Mouse (Mus musculus): ENCODE results near the gene Fam241b. TPM values are rescaled to one million over a fixed set of nuclear protein-coding genes. Genes with fewer than 3 reads are reported as not detected.

Fam241b gene
- polyA plus RNA-seq, 1 experiment from 2014 or later, result 43.1 TPM

- 2% methylated on average over 8 of the region's 8 CpGs for WGBS
- Histone ChIP-seq H3K27ac (ENCODE audit: low read length) (no peak overlapping the region), H3K9ac (ENCODE audit: low read depth, low read length) (no peak overlapping the region), H3K36me3 (ENCODE audit: control insufficient read depth, insufficient read depth, low read length) (no peaks in the 10 kb centered on the region), H3K4me1 (ENCODE audit: control insufficient read depth, insufficient read depth, low read length) (peaks cover 5% of the 10 kb centered on the region; the same call in 1 of the 2 replicates), H3K4me2 (ENCODE audit: low read depth, low read length) (no peak overlapping the region), H3K9me3 (ENCODE audit: control insufficient read depth, low read length) (no peaks in the 10 kb centered on the region), H3K4me3 (ENCODE audit: low read length) (no peak overlapping the region), H3K27me3 (replicated peaks; ENCODE audit: control insufficient read depth, insufficient read depth, low read length) (peaks cover 56% of the 10 kb centered on the region)
- ATAC-seq, result no peak
These were observed 7.8 kb downstream of the Fam241b start for GRCm38 (mm10) chr10:62135696-62136470.

GRCm38 (mm10) chr10:62132691-62133281 is 10.9 kb downstream of the Fam241b start, which contains the start of gene Neurog3:
Neurog3 (plus strand) TSS chr10:62133090.
- no peak for ATAC-seq
- H3K36me3 ChIP-seq (ENCODE audit: control insufficient read depth, insufficient read depth, low read length), result no peaks in the 10 kb centered on the region
- WGBS, result 0% methylated on average over 29 of the region's 29 CpGs

GRCm38 (mm10) chr10:62128316-62128951 is 15.3 kb downstream of the Fam241b start:
- H3K9ac ChIP-seq (ENCODE audit: low read depth, low read length), result no peak overlapping the region
- no peak for ATAC-seq
- WGBS, result 3% methylated on average over 32 of the region's 32 CpGs
- H3K27me3 ChIP-seq (replicated peaks; ENCODE audit: control insufficient read depth, insufficient read depth, low read length), result peaks cover 66% of the 10 kb centered on the region
- no peaks in the 10 kb centered on the region for H3K36me3 ChIP-seq (ENCODE audit: control insufficient read depth, insufficient read depth, low read length)
- peaks cover 5% of the 10 kb centered on the region; the same call in 1 of the 2 replicates for H3K4me1 ChIP-seq (ENCODE audit: control insufficient read depth, insufficient read depth, low read length)
- no peak overlapping the region for H3K4me3 ChIP-seq (ENCODE audit: low read length)
- H3K4me2 ChIP-seq (ENCODE audit: low read depth, low read length), result no peak overlapping the region
- no peaks in the 10 kb centered on the region for H3K9me3 ChIP-seq (ENCODE audit: control insufficient read depth, low read length)
- no peak overlapping the region for H3K27ac ChIP-seq (ENCODE audit: low read length)

More at GRCm38 (mm10) chr10:62132691-62133281, 10.9 kb downstream of the Fam241b start, which contains the start of gene Neurog3:
- peaks cover 84% of the 10 kb centered on the region for H3K27me3 ChIP-seq (replicated peaks; ENCODE audit: control insufficient read depth, insufficient read depth, low read length)
- no peaks in the 10 kb centered on the region for H3K9me3 ChIP-seq (ENCODE audit: control insufficient read depth, low read length)
- peaks cover 5% of the 10 kb centered on the region; the same call in 1 of the 2 replicates for H3K4me1 ChIP-seq (ENCODE audit: control insufficient read depth, insufficient read depth, low read length)
- H3K4me2 ChIP-seq (ENCODE audit: low read depth, low read length), result peak within 1 kb of the TSS; percentile 44
- no peak within 1 kb of the TSS for H3K27ac ChIP-seq (ENCODE audit: low read length)
- H3K9ac ChIP-seq (ENCODE audit: low read depth, low read length), result no peak within 1 kb of the TSS
- peak within 1 kb of the TSS; percentile 28 for H3K4me3 ChIP-seq (ENCODE audit: low read length)

GRCm38 (mm10) chr10:62127711-62128231 is 15.9 kb downstream of the Fam241b start:
- no peak overlapping the region for H3K4me2 ChIP-seq (ENCODE audit: low read depth, low read length)
- no peak overlapping the region for H3K27ac ChIP-seq (ENCODE audit: low read length)
- no peak overlapping the region for H3K9ac ChIP-seq (ENCODE audit: low read depth, low read length)
- H3K27me3 ChIP-seq (replicated peaks; ENCODE audit: control insufficient read depth, insufficient read depth, low read length), result peaks cover 59% of the 10 kb centered on the region
- ATAC-seq, result no peak
- no peaks in the 10 kb centered on the region for H3K36me3 ChIP-seq (ENCODE audit: control insufficient read depth, insufficient read depth, low read length)
- peaks cover 5% of the 10 kb centered on the region; the same call in 1 of the 2 replicates for H3K4me1 ChIP-seq (ENCODE audit: control insufficient read depth, insufficient read depth, low read length)
- no peaks in the 10 kb centered on the region for H3K9me3 ChIP-seq (ENCODE audit: control insufficient read depth, low read length)
- no peak overlapping the region for H3K4me3 ChIP-seq (ENCODE audit: low read length)
- 34% methylated on average over 21 of the region's 21 CpGs for WGBS

GRCm38 (mm10) chr10:62127137-62127536 is 16.6 kb downstream of the Fam241b start:
- 48% methylated on average over 6 of the region's 6 CpGs for WGBS
- no peaks in the 10 kb centered on the region for H3K36me3 ChIP-seq (ENCODE audit: control insufficient read depth, insufficient read depth, low read length)
- H3K27me3 ChIP-seq (replicated peaks; ENCODE audit: control insufficient read depth, insufficient read depth, low read length), result peaks cover 53% of the 10 kb centered on the region
- no peak overlapping the region for H3K4me3 ChIP-seq (ENCODE audit: low read length)
- H3K27ac ChIP-seq (ENCODE audit: low read length), result no peak overlapping the region
- ATAC-seq, result no peak
- H3K9ac ChIP-seq (ENCODE audit: low read depth, low read length), result no peak overlapping the region
- H3K9me3 ChIP-seq (ENCODE audit: control insufficient read depth, low read length), result no peaks in the 10 kb centered on the region
- no peaks in the 10 kb centered on the region for H3K4me1 ChIP-seq (ENCODE audit: control insufficient read depth, insufficient read depth, low read length)
- no peak overlapping the region for H3K4me2 ChIP-seq (ENCODE audit: low read depth, low read length)

GRCm38 (mm10) chr10:62113865-62114647 is 29.7 kb downstream of the Fam241b start:
- Histone ChIP-seq H3K36me3 (ENCODE audit: control insufficient read depth, insufficient read depth, low read length) (no peaks in the 10 kb centered on the region), H3K4me3 (ENCODE audit: low read length) (no peak overlapping the region), H3K4me1 (ENCODE audit: control insufficient read depth, insufficient read depth, low read length) (peaks cover 4% of the 10 kb centered on the region; the same call in 1 of the 2 replicates), H3K27ac (ENCODE audit: low read length) (no peak overlapping the region), H3K4me2 (ENCODE audit: low read depth, low read length) (no peak overlapping the region), H3K9me3 (ENCODE audit: control insufficient read depth, low read length) (no peaks in the 10 kb centered on the region), H3K9ac (ENCODE audit: low read depth, low read length) (no peak overlapping the region), H3K27me3 (replicated peaks; ENCODE audit: control insufficient read depth, insufficient read depth, low read length) (no peaks in the 10 kb centered on the region; the same call in 1 of the 2 replicates)
- no peak for ATAC-seq
- WGBS, result 78% methylated on average over 9 of the region's 9 CpGs

DNA sequence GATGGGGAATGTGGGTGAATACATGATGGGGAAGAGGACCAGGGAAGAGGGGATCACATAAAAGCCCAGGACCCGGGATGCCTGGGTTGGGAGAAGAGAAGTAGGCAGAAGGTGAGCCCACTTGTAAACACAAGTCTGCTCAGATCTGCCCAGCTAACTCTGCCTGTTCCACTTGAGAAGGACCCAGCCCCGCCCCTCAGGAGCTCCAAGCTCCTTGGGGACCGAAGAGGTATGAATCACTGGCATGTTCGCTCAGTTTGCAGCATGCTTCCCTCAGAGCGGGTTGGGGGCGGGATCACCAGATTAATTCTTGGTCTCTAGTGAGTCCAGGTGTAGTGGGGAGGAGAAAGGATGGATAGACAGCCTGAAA is 32.5 kb downstream of the Fam241b start:
- ATAC-seq, result peak; percentile 9; the same call in 1 of the 2 replicates
- Histone ChIP-seq H3K4me3 (ENCODE audit: low read length) (peak overlapping the region; percentile 74), H3K27me3 (replicated peaks; ENCODE audit: control insufficient read depth, insufficient read depth, low read length) (no peaks in the 10 kb centered on the region; the same call in 1 of the 2 replicates), H3K9me3 (ENCODE audit: control insufficient read depth, low read length) (no peaks in the 10 kb centered on the region), H3K27ac (ENCODE audit: low read length) (no peak overlapping the region), H3K36me3 (ENCODE audit: control insufficient read depth, insufficient read depth, low read length) (no peaks in the 10 kb centered on the region), H3K9ac (ENCODE audit: low read depth, low read length) (peak overlapping the region; percentile 85; the same call in 1 of the 2 replicates), H3K4me1 (ENCODE audit: control insufficient read depth, insufficient read depth, low read length) (peaks cover 4% of the 10 kb centered on the region; the same call in 1 of the 2 replicates), H3K4me2 (ENCODE audit: low read depth, low read length) (peak overlapping the region; percentile 95)
- 39% methylated on average over 6 of the region's 6 CpGs for WGBS

- under 1% methylated on average over 57 of the region's 57 CpGs for WGBS
- Histone ChIP-seq H3K9me3 (ENCODE audit: control insufficient read depth, low read length) (no peaks in the 10 kb centered on the region), H3K4me3 (ENCODE audit: low read length) (peak overlapping the region; percentile 74), H3K36me3 (ENCODE audit: control insufficient read depth, insufficient read depth, low read length) (no peaks in the 10 kb centered on the region), H3K27ac (ENCODE audit: low read length) (no peak overlapping the region), H3K27me3 (replicated peaks; ENCODE audit: control insufficient read depth, insufficient read depth, low read length) (no peaks in the 10 kb centered on the region; the same call in 1 of the 2 replicates), H3K9ac (ENCODE audit: low read depth, low read length) (peak overlapping the region; percentile 85), H3K4me1 (ENCODE audit: control insufficient read depth, insufficient read depth, low read length) (peaks cover 4% of the 10 kb centered on the region; the same call in 1 of the 2 replicates), H3K4me2 (ENCODE audit: low read depth, low read length) (peak overlapping the region; percentile 95)
- ATAC-seq, result peak; percentile 90
These were observed 33.1 kb downstream of the Fam241b start for GRCm38 (mm10) chr10:62110504-62111206.

Data from intestine, embryonic 16.5 days (tissue).